Mouse (Mus musculus): ENCODE measurements around the gene Adgrl2. TPM values are rescaled to one million over a fixed set of nuclear protein-coding genes. Genes with fewer than 3 reads are reported as not detected.

Adgrl2 gene
- total and polyA plus RNA-seq, 3 experiments = 0.34 to 6.6 (median 3.2) TPM

DNA sequence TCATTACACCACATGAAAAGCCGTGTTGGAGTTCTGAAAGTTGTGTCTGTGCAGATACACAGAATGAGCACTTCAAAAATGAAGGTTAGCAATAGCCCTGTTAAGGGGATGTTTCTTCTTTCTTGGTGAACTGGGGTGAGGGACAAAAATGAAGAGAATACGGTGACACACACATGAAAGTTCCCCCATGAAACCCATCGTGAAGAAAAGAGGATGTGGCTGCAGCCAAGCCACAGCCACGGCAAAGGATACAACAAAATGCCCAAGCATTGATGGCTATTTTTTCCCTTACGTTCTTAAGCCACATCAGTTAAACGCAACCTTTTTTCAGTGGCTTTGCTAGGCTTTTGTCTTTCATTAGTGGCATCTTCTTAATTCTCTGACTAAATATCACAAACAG is 57.2 kb downstream of the Adgrl2 start:
- H3K27ac ChIP-seq (ENCODE audit: insufficient read depth, low read depth) = no peak overlapping the region
- no peak overlapping the region for H3K9ac ChIP-seq (ENCODE audit: insufficient read depth, low read depth)
- no peak overlapping the region for H3K4me3 ChIP-seq (replicated peaks in 1 of 3; ENCODE audit: low read depth in 2 of 3, low read length in 2 of 3, poor library complexity in 1 of 3)
- H3K9me3 ChIP-seq (replicated peaks; ENCODE audit: low read length) = no peaks in the 10 kb centered on the region
- no peaks in the 10 kb centered on the region for H3K36me3 ChIP-seq (replicated peaks in 1 of 2; ENCODE audit: control insufficient read depth in 1 of 2, insufficient read depth in 1 of 2, low read length in 1 of 2)
- H3K27me3 ChIP-seq (replicated peaks) = no peaks in the 10 kb centered on the region
- peak overlapping the region; percentile 70 for H3K4me2 ChIP-seq (ENCODE audit: insufficient read depth, low read depth, poor library complexity, severe bottlenecking)
- no peaks in the 10 kb centered on the region for H3K79me2 ChIP-seq (replicated peaks; ENCODE audit: control insufficient read depth, extremely low read depth, insufficient read depth, poor library complexity, severe bottlenecking)
- H3K4me1 ChIP-seq (ENCODE audit: control insufficient read depth in 1 of 2, insufficient read depth in 2 of 2) = peaks cover 0 to 27% of the 10 kb centered on the region in 2 experiments; a peak in 2 of 4 replicates
- TF ChIP-seq RCOR1 (conservative IDR thresholded peaks at IDR 0.05; ENCODE audit: low read depth, low read length) (0 out of 2 replicates have a peak, but pooled peaks have one; percentile 63), EP300 (IDR thresholded peaks at IDR 0.05; ENCODE audit: low read length) (peak; percentile 59), ETS1 (conservative IDR thresholded peaks at IDR 0.05; ENCODE audit: low read depth, low read length) (0 out of 2 replicates have a peak, but pooled peaks have one; percentile 15), IRF4 (IDR thresholded peaks at IDR 0.05; ENCODE audit: low read depth, low read length) (no peak), MYC (IDR thresholded peaks at IDR 0.05; ENCODE audit: low read depth, low read length) (0 out of 2 replicates have a peak, but pooled peaks have one; percentile 44)
- DNase-seq (ENCODE audit: extremely low read depth) = peak; percentile 63
- in situ Hi-C loops (cut with MboI; ENCODE audit: low pct_ligation_motif_present, low pct_unique_long_range_greater_than_20kb, low sequenced_read_pairs) = no loop called here
- dilution Hi-C loops (cut with MboI; ENCODE audit: extremely low pct_ligation_motif_present, extremely low pct_unique_long_range_greater_than_20kb, low sequenced_read_pairs) = no loop called here

DNA sequence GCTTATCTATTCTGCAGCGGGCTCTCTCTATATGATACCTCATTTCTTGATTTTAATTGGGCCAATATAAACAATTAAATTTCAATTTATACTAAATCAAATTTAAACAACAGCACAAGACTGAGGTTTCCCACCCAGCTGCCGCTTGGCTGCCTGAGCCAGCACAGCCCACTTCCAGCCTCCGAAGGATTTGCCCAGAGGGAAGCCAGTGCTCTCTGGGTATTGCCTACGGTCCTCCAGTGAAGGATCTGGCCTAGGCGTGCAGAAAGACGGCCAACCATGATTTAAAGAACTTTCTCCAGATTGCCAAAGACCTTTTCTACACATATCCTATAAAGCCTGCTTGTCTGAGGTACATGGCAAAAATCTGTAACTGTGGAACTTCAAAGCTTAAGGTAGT is 59.4 kb downstream of the Adgrl2 start:
- Histone ChIP-seq H3K9ac (ENCODE audit: insufficient read depth, low read depth) (no peak overlapping the region), H3K4me2 (ENCODE audit: insufficient read depth, low read depth, poor library complexity, severe bottlenecking) (no peak overlapping the region), H3K4me3 (replicated peaks in 1 of 3; ENCODE audit: low read depth in 2 of 3, low read length in 2 of 3, poor library complexity in 1 of 3) (no peak overlapping the region), H3K4me1 (ENCODE audit: control insufficient read depth in 1 of 2, insufficient read depth in 2 of 2) (peaks cover 0 to 25% of the 10 kb centered on the region in 2 experiments; a peak in 2 of 4 replicates), H3K27ac (ENCODE audit: insufficient read depth, low read depth) (no peak overlapping the region), H3K79me2 (replicated peaks; ENCODE audit: control insufficient read depth, extremely low read depth, insufficient read depth, poor library complexity, severe bottlenecking) (no peaks in the 10 kb centered on the region), H3K36me3 (replicated peaks in 1 of 2; ENCODE audit: control insufficient read depth in 1 of 2, insufficient read depth in 1 of 2, low read length in 1 of 2) (no peaks in the 10 kb centered on the region), H3K27me3 (replicated peaks) (no peaks in the 10 kb centered on the region), H3K9me3 (replicated peaks; ENCODE audit: low read length) (no peaks in the 10 kb centered on the region)
- in situ Hi-C loops (cut with MboI; ENCODE audit: low pct_ligation_motif_present, low pct_unique_long_range_greater_than_20kb, low sequenced_read_pairs) (no loop called here), dilution Hi-C loops (cut with MboI; ENCODE audit: extremely low pct_ligation_motif_present, extremely low pct_unique_long_range_greater_than_20kb, low sequenced_read_pairs) (no loop called here)
- DNase-seq (ENCODE audit: extremely low read depth) = no peak
- TF ChIP-seq JUND (conservative IDR thresholded peaks at IDR 0.05; ENCODE audit: low read depth, low read length) = no peak
- 0 out of 2 replicates have a peak, but pooled peaks have one; percentile 0 for TF ChIP-seq ZNF384 (IDR thresholded peaks at IDR 0.05; ENCODE audit: low read depth, low read length)
- TF ChIP-seq ZKSCAN1 (IDR thresholded peaks at IDR 0.05; ENCODE audit: borderline replicate concordance, low read depth, low read length) = no peak
- no peak for TF ChIP-seq GABPA (IDR thresholded peaks at IDR 0.05; ENCODE audit: insufficient replicate concordance, low read depth, low read length)
- no peak for TF ChIP-seq MEF2A (IDR thresholded peaks at IDR 0.05; ENCODE audit: borderline replicate concordance, low read depth, low read length)
- TF ChIP-seq BHLHE40 (IDR thresholded peaks at IDR 0.05; ENCODE audit: low read depth, low read length) = no peak

DNA sequence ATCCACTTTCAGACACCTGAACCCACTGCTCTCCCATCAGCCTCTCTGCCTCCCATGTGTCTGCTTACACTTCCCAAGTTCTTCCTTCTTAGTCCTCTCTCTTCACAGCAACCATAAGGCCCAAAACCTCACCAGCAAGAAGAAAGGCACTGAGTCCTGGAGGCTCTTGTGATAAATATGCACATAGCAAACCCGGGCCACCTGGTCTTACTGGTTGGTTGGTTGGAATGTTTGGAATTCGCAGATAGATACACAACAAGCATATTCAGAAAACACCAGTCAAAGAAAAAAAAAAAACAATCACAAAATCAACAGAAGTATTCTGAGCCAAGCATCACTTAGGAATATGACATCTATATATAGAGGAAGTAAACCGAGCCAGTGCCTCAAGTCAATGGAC is 64.0 kb downstream of the Adgrl2 start:
- Histone ChIP-seq H3K79me2 (replicated peaks; ENCODE audit: control insufficient read depth, extremely low read depth, insufficient read depth, poor library complexity, severe bottlenecking) (no peaks in the 10 kb centered on the region; the same call in 1 of the 2 replicates), H3K4me3 (replicated peaks in 1 of 3; ENCODE audit: low read depth in 2 of 3, low read length in 2 of 3, poor library complexity in 1 of 3) (no peak overlapping the region), H3K27ac (ENCODE audit: insufficient read depth, low read depth) (no peak overlapping the region), H3K9me3 (replicated peaks; ENCODE audit: low read length) (no peaks in the 10 kb centered on the region), H3K4me1 (ENCODE audit: control insufficient read depth in 1 of 2, insufficient read depth in 2 of 2) (peaks cover 0 to 5% of the 10 kb centered on the region in 2 experiments; a peak in 2 of 4 replicates), H3K9ac (ENCODE audit: insufficient read depth, low read depth) (no peak overlapping the region), H3K27me3 (replicated peaks) (no peaks in the 10 kb centered on the region), H3K4me2 (ENCODE audit: insufficient read depth, low read depth, poor library complexity, severe bottlenecking) (no peak overlapping the region), H3K36me3 (replicated peaks in 1 of 2; ENCODE audit: control insufficient read depth in 1 of 2, insufficient read depth in 1 of 2, low read length in 1 of 2) (no peaks in the 10 kb centered on the region)
- dilution Hi-C loops (cut with MboI; ENCODE audit: extremely low pct_ligation_motif_present, extremely low pct_unique_long_range_greater_than_20kb, low sequenced_read_pairs) (no loop called here), in situ Hi-C loops (cut with MboI; ENCODE audit: low pct_ligation_motif_present, low pct_unique_long_range_greater_than_20kb, low sequenced_read_pairs) (no loop called here)
- DNase-seq (ENCODE audit: extremely low read depth) = no peak
- TF ChIP-seq USF1 (IDR thresholded peaks at IDR 0.05; ENCODE audit: low read depth, low read length) (no peak), NELFE (IDR thresholded peaks at IDR 0.05; ENCODE audit: low read depth, low read length) (no peak), EP300 (IDR thresholded peaks at IDR 0.05; ENCODE audit: low read length) (no peak), MAX (IDR thresholded peaks at IDR 0.05; ENCODE audit: low read length) (no peak), RAD21 (IDR thresholded peaks at IDR 0.05; ENCODE audit: low read depth, low read length) (no peak)

All from CH12.LX (cell line).